Comparison of ENCODE assay signal across 17 mouse cellular contexts in genomic region chr11:96327750-96328149, GRCm38 (mm10). TPM values are rescaled to one million over a fixed set of nuclear protein-coding genes. Genes with fewer than 3 reads are reported as not detected.
DNase-seq lines count a peak whose midpoint lies in the region; ATAC-seq and TF ChIP-seq lines count a peak whose summit lies in the region.
"Had no signal": no experiment of that assay in that cellular context is flagged by ENCODE, and none has a peak within 500 bp of the region (broad histone marks: within the 10 kb centered on the region; RNA-seq: fewer than 3 reads in every experiment).

No protein-coding gene starts in this region.

- H3K4me1 ChIP-seq in kidney, postnatal 0 days (replicated peaks; ENCODE audit: insufficient read depth, low read length): peaks cover 72% of the 10 kb centered on the region
- H3K4me1 ChIP-seq in hindbrain, embryonic 10.5 days (replicated peaks): peaks cover 3% of the 10 kb centered on the region
- no peaks in the 10 kb centered on the region for H3K4me1 ChIP-seq in hindbrain, embryonic 16.5 days (ENCODE audit: control insufficient read depth, insufficient read depth, low read depth, low read length)
- peaks cover 73% of the 10 kb centered on the region for H3K4me1 ChIP-seq in neural tube, embryonic 14.5 days (ENCODE audit: control insufficient read depth, insufficient read depth, low read length)

- no peaks in the 10 kb centered on the region for H3K9me3 ChIP-seq in kidney, postnatal 0 days (replicated peaks; ENCODE audit: low read length)
- H3K9me3 ChIP-seq in hindbrain, embryonic 10.5 days: no peaks in the 10 kb centered on the region
- H3K9me3 ChIP-seq in hindbrain, embryonic 16.5 days (ENCODE audit: control insufficient read depth, low read length): no peaks in the 10 kb centered on the region
- no peaks in the 10 kb centered on the region for H3K9me3 ChIP-seq in neural tube, embryonic 14.5 days (ENCODE audit: control insufficient read depth, low read length)
- H3K9me3 ChIP-seq: heart, embryonic 15.5 days; midbrain, embryonic 12.5 days had no signal

- ATAC-seq in kidney, postnatal 0 days (replicated peaks; ENCODE audit: low FRiP score, low read depth): no peak
- ATAC-seq in hindbrain, embryonic 16.5 days: peak; percentile 45; the same call in 1 of the 2 replicates
- ATAC-seq in neural tube, embryonic 14.5 days (ENCODE audit: low read depth): peak; percentile 62
- ATAC-seq in activated CD4-positive, CD25-positive, alpha-beta regulatory T cell, adult 4 months: no peak

- H3K4me3 ChIP-seq in kidney, postnatal 0 days (replicated peaks; ENCODE audit: low read depth, low read length): peak overlapping the region; percentile 11; the same call in 1 of the 2 replicates
- H3K4me3 ChIP-seq in hindbrain, embryonic 10.5 days: peak overlapping the region; percentile 42
- peak overlapping the region; percentile 38 for H3K4me3 ChIP-seq in hindbrain, embryonic 16.5 days (ENCODE audit: low read length)
- peak overlapping the region; percentile 95 for H3K4me3 ChIP-seq in neural tube, embryonic 14.5 days (ENCODE audit: low read depth, low read length)
- H3K4me3 ChIP-seq: heart, embryonic 15.5 days; midbrain, embryonic 12.5 days had no signal

- TF ChIP-seq CTCF in kidney, postnatal 0 days (IDR thresholded peaks at IDR 0.05; ENCODE audit: low read depth): no peak

- H3K36me3 ChIP-seq in kidney, postnatal 0 days (ENCODE audit: insufficient read depth, low read length): peaks cover 14% of the 10 kb centered on the region; the same call in 1 of the 2 replicates
- H3K36me3 ChIP-seq in hindbrain, embryonic 10.5 days: no peaks in the 10 kb centered on the region
- no peaks in the 10 kb centered on the region for H3K36me3 ChIP-seq in hindbrain, embryonic 16.5 days (ENCODE audit: control insufficient read depth, insufficient read depth, low read length)
- H3K36me3 ChIP-seq in neural tube, embryonic 14.5 days (ENCODE audit: control insufficient read depth, insufficient read depth, low read length): peaks cover 2% of the 10 kb centered on the region; the same call in 1 of the 2 replicates
- H3K36me3 ChIP-seq: heart, embryonic 15.5 days; midbrain, embryonic 12.5 days had no signal

- peak overlapping the region; percentile 96 for H3K4me2 ChIP-seq in kidney, postnatal 0 days (ENCODE audit: low read length)
- peak overlapping the region; percentile 62 for H3K4me2 ChIP-seq in hindbrain, embryonic 16.5 days (ENCODE audit: low read length)
- peak overlapping the region; percentile 100 for H3K4me2 ChIP-seq in neural tube, embryonic 14.5 days (ENCODE audit: low read depth, low read length)
- H3K4me2 ChIP-seq: heart, embryonic 15.5 days; midbrain, embryonic 12.5 days had no signal

- DNase-seq in kidney, postnatal 0 days (ENCODE audit: low spot score): no peak
- DNase-seq in kidney, postnatal 4 days: no peak
- no peak for DNase-seq in hindbrain, embryonic 10.5 days (ENCODE audit: low spot score)
- DNase-seq in spleen, postnatal 14 days (ENCODE audit: low spot score in 2 of 2): no peak
- DNase-seq: adrenal gland, postnatal 14 days; cerebellum, adult 9-10 months; gastrocnemius, postnatal 25 days; kidney, adult 2 months; left cerebral cortex, postnatal 4 days; lung, postnatal 14 days; thymus, adult 18-20 months had no signal

- H3K27me3 ChIP-seq in kidney, postnatal 0 days (ENCODE audit: insufficient read depth, low read length): no peaks in the 10 kb centered on the region
- peaks cover 100% of the 10 kb centered on the region for H3K27me3 ChIP-seq in hindbrain, embryonic 10.5 days (ENCODE audit: insufficient read depth, poor library complexity, severe bottlenecking)
- H3K27me3 ChIP-seq in hindbrain, embryonic 16.5 days (replicated peaks; ENCODE audit: control insufficient read depth, insufficient read depth, low read length): peaks cover 22% of the 10 kb centered on the region
- H3K27me3 ChIP-seq in neural tube, embryonic 14.5 days (ENCODE audit: control insufficient read depth, insufficient read depth, low read length): no peaks in the 10 kb centered on the region

- H3K9ac ChIP-seq in kidney, postnatal 0 days (ENCODE audit: low read depth, low read length): peak overlapping the region; percentile 44
- peak overlapping the region; percentile 60 for H3K9ac ChIP-seq in hindbrain, embryonic 16.5 days (ENCODE audit: low read depth, low read length)
- peak overlapping the region; percentile 100 for H3K9ac ChIP-seq in neural tube, embryonic 14.5 days (replicated peaks; ENCODE audit: low read depth, low read length)
- H3K9ac ChIP-seq: heart, embryonic 15.5 days; midbrain, embryonic 12.5 days had no signal

- H3K27ac ChIP-seq in kidney, postnatal 0 days: peak overlapping the region; percentile 99
- peak overlapping the region; percentile 69; the same call in 1 of the 2 replicates for H3K27ac ChIP-seq in hindbrain, embryonic 10.5 days
- peak overlapping the region; percentile 74 for H3K27ac ChIP-seq in hindbrain, embryonic 16.5 days (ENCODE audit: low read depth, low read length)
- peak overlapping the region; percentile 100 for H3K27ac ChIP-seq in neural tube, embryonic 14.5 days (ENCODE audit: low read depth, low read length)
- H3K27ac ChIP-seq: heart, embryonic 15.5 days; midbrain, embryonic 12.5 days had no signal

- 36% methylated on average over 5 of the region's 5 CpGs for WGBS in kidney, postnatal 0 days
- WGBS in hindbrain, embryonic 10.5 days: 2% methylated on average over 5 of the region's 5 CpGs
- WGBS in hindbrain, embryonic 16.5 days: 7% methylated on average over 5 of the region's 5 CpGs
- WGBS in neural tube, embryonic 14.5 days: 8% methylated on average over 5 of the region's 5 CpGs

RNA-seq across cellular contexts. Expression of gene Hoxb3, which starts 4.6 kb away (rescaled TPM):
- 3.9 and 4.2 TPM in 2 replicates for polyA plus RNA-seq in kidney, postnatal 0 days (2015; fragmentation: Nextera tagmentation; extraction: Ambion mirVana)
- polyA plus RNA-seq in hindbrain, embryonic 10.5 days (2016; fragmentation: Nextera tagmentation; extraction: Ambion mirVana): 5.3 and 9.6 TPM in 2 replicates
- polyA plus RNA-seq in hindbrain, embryonic 16.5 days (2015; fragmentation: Nextera tagmentation; extraction: Ambion mirVana): 4.8 and 5.6 TPM in 2 replicates
- polyA plus RNA-seq in neural tube, embryonic 14.5 days (2014; fragmentation: Nextera tagmentation; extraction: Ambion mirVana): 13.5 and 13.9 TPM in 2 replicates
- not detected for polyA plus RNA-seq in activated CD4-positive, CD25-positive, alpha-beta regulatory T cell, adult 4 months (2017; shearing (Covaris generic))
- polyA plus RNA-seq: frontal cortex, adult 2 months; midbrain, embryonic 12.5 days had no signal

RNA-seq across cellular contexts. Expression of gene Hoxb4, which starts 9.7 kb away (rescaled TPM):
- 3.6 and 3.8 TPM in 2 replicates for polyA plus RNA-seq in kidney, postnatal 0 days (2015; fragmentation: Nextera tagmentation; extraction: Ambion mirVana)
- 0.47 and 3.1 TPM in 2 replicates for polyA plus RNA-seq in hindbrain, embryonic 10.5 days (2016; fragmentation: Nextera tagmentation; extraction: Ambion mirVana)
- polyA plus RNA-seq in hindbrain, embryonic 16.5 days (2015; fragmentation: Nextera tagmentation; extraction: Ambion mirVana): 2.5 and 3.3 TPM in 2 replicates
- polyA plus RNA-seq in neural tube, embryonic 14.5 days (2014; fragmentation: Nextera tagmentation; extraction: Ambion mirVana): 3.4 and 4.1 TPM in 2 replicates
- 1 to 10 TPM in 1 of 2 experiments, under 1 TPM in 1; 0.98 to 1.1 TPM for polyA plus RNA-seq in activated CD4-positive, CD25-positive, alpha-beta regulatory T cell, adult 4 months (2017; shearing (Covaris generic))
- polyA plus RNA-seq: frontal cortex, adult 2 months; midbrain, embryonic 12.5 days had no signal

RNA-seq across cellular contexts. Expression of gene Hoxb2, which starts 22.6 kb away (rescaled TPM):
- polyA plus RNA-seq in kidney, postnatal 0 days (2015; fragmentation: Nextera tagmentation; extraction: Ambion mirVana): 38.0 and 42.3 TPM in 2 replicates
- polyA plus RNA-seq in hindbrain, embryonic 10.5 days (2016; fragmentation: Nextera tagmentation; extraction: Ambion mirVana): 30.1 and 49.6 TPM in 2 replicates
- polyA plus RNA-seq in hindbrain, embryonic 16.5 days (2015; fragmentation: Nextera tagmentation; extraction: Ambion mirVana): 20.0 and 20.8 TPM in 2 replicates
- 45.2 and 48.5 TPM in 2 replicates for polyA plus RNA-seq in neural tube, embryonic 14.5 days (2014; fragmentation: Nextera tagmentation; extraction: Ambion mirVana)
- polyA plus RNA-seq in activated CD4-positive, CD25-positive, alpha-beta regulatory T cell, adult 4 months (2017; shearing (Covaris generic)): not detected
- polyA plus RNA-seq: frontal cortex, adult 2 months had no signal

RNA-seq across cellular contexts. Expression of gene Hoxb5, which starts 24.6 kb away (rescaled TPM):
- polyA plus RNA-seq in kidney, postnatal 0 days (2015; fragmentation: Nextera tagmentation; extraction: Ambion mirVana): 10.2 and 12.9 TPM in 2 replicates
- polyA plus RNA-seq in hindbrain, embryonic 10.5 days (2016; fragmentation: Nextera tagmentation; extraction: Ambion mirVana): 0.14 and 6.3 TPM in 2 replicates
- 120 and 133 TPM in 2 replicates for polyA plus RNA-seq in hindbrain, embryonic 16.5 days (2015; fragmentation: Nextera tagmentation; extraction: Ambion mirVana)
- polyA plus RNA-seq in neural tube, embryonic 14.5 days (2014; fragmentation: Nextera tagmentation; extraction: Ambion mirVana): 49.1 and 52.4 TPM in 2 replicates
- polyA plus RNA-seq in activated CD4-positive, CD25-positive, alpha-beta regulatory T cell, adult 4 months (2017; shearing (Covaris generic)): not detected
- polyA plus RNA-seq: frontal cortex, adult 2 months; midbrain, embryonic 12.5 days had no signal

RNA-seq across cellular contexts. Expression of gene Hoxb6, which starts 35.5 kb away (rescaled TPM):
- 45.0 and 47.8 TPM in 2 replicates for polyA plus RNA-seq in kidney, postnatal 0 days (2015; fragmentation: Nextera tagmentation; extraction: Ambion mirVana)
- 0.31 TPM in 1 of 2 replicates, not detected in the other for polyA plus RNA-seq in hindbrain, embryonic 10.5 days (2016; fragmentation: Nextera tagmentation; extraction: Ambion mirVana)
- polyA plus RNA-seq in hindbrain, embryonic 16.5 days (2015; fragmentation: Nextera tagmentation; extraction: Ambion mirVana): 49.9 and 53.3 TPM in 2 replicates
- polyA plus RNA-seq in neural tube, embryonic 14.5 days (2014; fragmentation: Nextera tagmentation; extraction: Ambion mirVana): 138 and 141 TPM in 2 replicates
- not detected for polyA plus RNA-seq in activated CD4-positive, CD25-positive, alpha-beta regulatory T cell, adult 4 months (2017; shearing (Covaris generic))
- polyA plus RNA-seq: frontal cortex, adult 2 months; midbrain, embryonic 12.5 days had no signal

Comparison
In these comparisons a context has a peak if more than half of its experiments do, and no peak if none do; other contexts are left out.
1. ATAC-seq: peak in hindbrain, embryonic 16.5 days (single experiment) and neural tube, embryonic 14.5 days (single experiment); none in kidney, postnatal 0 days (single experiment) and activated CD4-positive, CD25-positive, alpha-beta regulatory T cell, adult 4 months (single experiment).
2. H3K4me3 ChIP-seq: peak in every context shown above with its lines; median percentile 95 in neural tube, embryonic 14.5 days; 42 in hindbrain, embryonic 10.5 days; 38 in hindbrain, embryonic 16.5 days; 11 in kidney, postnatal 0 days.
3. H3K9ac ChIP-seq: peak in every context shown above with its lines; median percentile 100 in neural tube, embryonic 14.5 days; 60 in hindbrain, embryonic 16.5 days; 44 in kidney, postnatal 0 days.
4. RNA of gene Hoxb2, which starts 22.6 kb away (polyA plus RNA-seq): 30.1 to 49.6 TPM in hindbrain, embryonic 10.5 days, 45.2 to 48.5 TPM in neural tube, embryonic 14.5 days, 38.0 to 42.3 TPM in kidney, postnatal 0 days and 20.0 to 20.8 TPM in hindbrain, embryonic 16.5 days; not detected in activated CD4-positive, CD25-positive, alpha-beta regulatory T cell, adult 4 months; every median in the first group is over 10 times any median in the second.
5. Peak in every context shown above with its lines, with median percentiles within 50 percentile points of each other: H3K27ac ChIP-seq and H3K4me2 ChIP-seq.